8 mouse cellular contexts compared by ENCODE assay signal in the genomic region with DNA sequence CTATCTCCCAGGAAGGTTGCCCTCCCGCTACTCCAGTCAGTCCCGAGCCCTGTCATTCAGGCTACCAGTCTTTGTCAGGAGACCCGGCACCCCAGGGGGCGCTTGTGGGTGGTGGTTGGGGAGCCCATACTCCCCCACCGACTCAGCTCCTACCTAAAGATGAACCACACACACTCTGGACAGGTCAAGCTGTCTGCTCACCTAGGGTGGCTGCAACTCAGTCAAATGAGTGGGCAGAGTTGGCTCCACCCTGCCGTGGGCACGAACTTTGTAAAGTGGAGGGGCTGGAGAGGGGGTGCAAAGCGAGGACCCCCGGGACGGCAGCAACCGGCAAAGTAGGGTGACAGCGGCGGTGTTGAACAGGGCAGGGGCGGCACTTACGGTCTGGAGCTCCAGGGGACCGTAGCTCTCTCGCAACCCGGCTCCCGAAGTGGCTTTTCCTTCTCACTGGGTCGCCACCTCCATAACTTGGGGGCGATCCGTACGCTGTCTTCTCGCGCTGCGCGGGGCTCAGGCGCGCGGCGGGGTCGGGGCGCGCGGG. TPM values are rescaled to one million over a fixed set of nuclear protein-coding genes. Genes with fewer than 3 reads are reported as not detected.
A peak's percentile ranks its signal among the peaks of the same experiment; 100 is the strongest.
DNase-seq lines count a peak whose midpoint lies in the region; ATAC-seq and TF ChIP-seq lines count a peak whose summit lies in the region.

No protein-coding gene starts in this region.

- H3K9me3 ChIP-seq in erythroblast, embryonic 14.5 days (ENCODE audit: control insufficient read depth, low read length), result no peaks in the 10 kb centered on the region
- no peaks in the 10 kb centered on the region for H3K9me3 ChIP-seq in hindbrain, postnatal 0 days (ENCODE audit: low read length)
- H3K9me3 ChIP-seq in midbrain, embryonic 13.5 days, result no peaks in the 10 kb centered on the region

- ATAC-seq in erythroblast, adult 5-6 weeks (replicated peaks; ENCODE audit: low FRiP score, poor library complexity, severe bottlenecking), result no peak; the same call in 1 of the 2 replicates
- ATAC-seq in hindbrain, postnatal 0 days, result peak; percentile 10
- ATAC-seq in midbrain, embryonic 13.5 days, result peak; percentile 5; the same call in 1 of the 2 replicates

- H3K27me3 ChIP-seq in erythroblast, embryonic 14.5 days (ENCODE audit: control insufficient read depth), result peaks cover 79% of the 10 kb centered on the region
- H3K27me3 ChIP-seq in hindbrain, postnatal 0 days (ENCODE audit: insufficient read depth, low read length), result no peaks in the 10 kb centered on the region
- H3K27me3 ChIP-seq in midbrain, embryonic 13.5 days, result peaks cover 48% of the 10 kb centered on the region

- peak; percentile 17 for DNase-seq in right cerebral cortex, adult 18-20 months
- DNase-seq in right cerebral cortex, postnatal 10 days (ENCODE audit: low spot score in 2 of 2), result no peak
- DNase-seq in hindbrain, postnatal 0 days (ENCODE audit: low spot score), result no peak
- peak; percentile 86 to 87 for DNase-seq in thymus, postnatal 36 days
- no peak for DNase-seq in gastrocnemius, postnatal 14 days

- peak overlapping the region; percentile 95 for H3K27ac ChIP-seq in hindbrain, postnatal 0 days
- H3K27ac ChIP-seq in midbrain, embryonic 13.5 days, result peak overlapping the region; percentile 96

- H3K4me2 ChIP-seq in hindbrain, postnatal 0 days (ENCODE audit: low read depth, low read length), result peak overlapping the region; percentile 86
- H3K4me2 ChIP-seq in midbrain, embryonic 13.5 days (replicated peaks), result peak overlapping the region; percentile 77

- WGBS in hindbrain, postnatal 0 days, result 1% methylated on average over 35 of the region's 35 CpGs
- under 1% methylated on average over 34 of the region's 35 CpGs for WGBS in midbrain, embryonic 13.5 days

- no peak for TF ChIP-seq CTCF in hindbrain, postnatal 0 days (IDR thresholded peaks at IDR 0.05; ENCODE audit: low read depth)

- peaks cover 83% of the 10 kb centered on the region for H3K4me1 ChIP-seq in erythroblast, embryonic 14.5 days (ENCODE audit: control insufficient read depth)
- peaks cover 19% of the 10 kb centered on the region for H3K4me1 ChIP-seq in hindbrain, postnatal 0 days (ENCODE audit: insufficient read depth, low read length)
- H3K4me1 ChIP-seq in midbrain, embryonic 13.5 days (replicated peaks), result peaks cover 73% of the 10 kb centered on the region

- peak overlapping the region; percentile 78 for H3K4me3 ChIP-seq in erythroblast, embryonic 14.5 days (replicated peaks)
- H3K4me3 ChIP-seq in hindbrain, postnatal 0 days (ENCODE audit: low read length), result peak overlapping the region; percentile 76
- H3K4me3 ChIP-seq in midbrain, embryonic 13.5 days (replicated peaks), result peak overlapping the region; percentile 85

- intact Hi-C loops in gastrocnemius, postnatal 14 days (cut with DNase I; ENCODE audit: low total_unique reads), result loop anchor here (5.0 kb wide), 1 partner anchor 55 kb away; a partner anchor contains a TSS

- peaks cover 40% of the 10 kb centered on the region for H3K36me3 ChIP-seq in erythroblast, embryonic 14.5 days (ENCODE audit: control insufficient read depth)
- no peaks in the 10 kb centered on the region for H3K36me3 ChIP-seq in hindbrain, postnatal 0 days (ENCODE audit: insufficient read depth, low read length)
- H3K36me3 ChIP-seq in midbrain, embryonic 13.5 days, result 0 out of 2 replicates have a peak, but pooled peaks cover 8% of the 10 kb centered on the region

- peak overlapping the region; percentile 89 for H3K9ac ChIP-seq in hindbrain, postnatal 0 days (replicated peaks; ENCODE audit: low read length)
- peak overlapping the region; percentile 91 for H3K9ac ChIP-seq in midbrain, embryonic 13.5 days (replicated peaks)

RNA-seq across cellular contexts. Expression of a gene that starts 21.4 kb away (rescaled TPM):
- polyA plus RNA-seq in erythroblast, embryonic 14.5 days (2012), result 6.1 and 8.9 TPM in 2 replicates
- total RNA-seq in erythroblast, adult 5-6 weeks (2015; ENCODE audit: low replicate concordance), result 10.9 and 13.1 TPM in 2 replicates
- 10.9 and 13.8 TPM in 2 replicates for total RNA-seq in erythroblast, adult 5-6 weeks (2017; ENCODE audit: low replicate concordance)
- total RNA-seq in hindbrain, postnatal 0 days (2014; rRNA removed), result 9.2 and 10.0 TPM in 2 replicates
- 12.4 and 12.6 TPM in 2 replicates for polyA plus RNA-seq in hindbrain, postnatal 0 days (2015; fragmentation: Nextera tagmentation; extraction: Ambion mirVana)
- 20.2 and 20.9 TPM in 2 replicates for polyA plus RNA-seq in midbrain, embryonic 13.5 days (2015; fragmentation: Nextera tagmentation; extraction: Ambion mirVana)
- 10 to 100 TPM; 19.5 to 23.2 TPM for total RNA-seq in gastrocnemius, postnatal 14 days (2021)

RNA-seq across cellular contexts. Expression of a gene that starts 55.0 kb away (rescaled TPM):
- not detected in 2 replicates for polyA plus RNA-seq in erythroblast, embryonic 14.5 days (2012)
- total RNA-seq in erythroblast, adult 5-6 weeks (2015; ENCODE audit: low replicate concordance), result not detected in 2 replicates
- not detected in 2 replicates for total RNA-seq in erythroblast, adult 5-6 weeks (2017; ENCODE audit: low replicate concordance)
- total RNA-seq in hindbrain, postnatal 0 days (2014; rRNA removed), result not detected in 2 replicates
- polyA plus RNA-seq in hindbrain, postnatal 0 days (2015; fragmentation: Nextera tagmentation; extraction: Ambion mirVana), result not detected in 2 replicates
- polyA plus RNA-seq in midbrain, embryonic 13.5 days (2015; fragmentation: Nextera tagmentation; extraction: Ambion mirVana), result not detected in 2 replicates
- total RNA-seq in gastrocnemius, postnatal 14 days (2021), result not detected

Comparison
In these comparisons a context has a peak if more than half of its experiments do, and no peak if none do; other contexts are left out.
1. DNase-seq: peak in right cerebral cortex, adult 18-20 months (single experiment) and thymus, postnatal 36 days (2 of 2); none in right cerebral cortex, postnatal 10 days (0 of 2), hindbrain, postnatal 0 days (single experiment) and gastrocnemius, postnatal 14 days (single experiment).
2. Peak in every context shown above with its lines, with median percentiles within 50 percentile points of each other: H3K4me3 ChIP-seq.